Mouse (Mus musculus): Measurements from ENCODE around the gene Bhmt. TPM values are rescaled to one million over a fixed set of nuclear protein-coding genes. Genes with fewer than 3 reads are reported as not detected.
A peak's percentile ranks its signal among the peaks of the same experiment; 100 is the strongest.
"Not testable (repeated sequence)": the region's sequence is repeated elsewhere in the genome, so short reads cannot be mapped to it uniquely, and the experiment has no call there.

The Bhmt gene
- polyA plus RNA-seq, 1 experiment from 2014 or later, result 1.7 TPM

DNA sequence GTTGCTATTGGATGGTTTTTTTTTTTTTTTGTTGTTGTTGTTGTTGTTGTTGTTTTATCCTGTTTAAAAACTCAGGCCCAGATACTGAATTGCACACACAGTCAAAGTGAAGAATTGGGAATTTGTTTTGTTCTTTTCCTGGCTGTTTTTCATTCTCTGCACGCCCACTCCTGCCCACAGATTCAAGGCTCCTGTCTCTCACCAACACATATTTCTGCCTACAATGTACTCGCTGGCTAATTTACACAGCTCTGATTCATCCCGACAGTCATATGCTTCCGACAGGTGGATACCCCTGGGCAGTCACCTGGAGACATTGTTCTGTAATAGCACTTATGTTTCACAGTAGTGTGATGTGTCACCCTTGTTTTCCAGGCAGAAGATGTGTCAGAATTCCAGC, 33.1 kb downstream of the Bhmt start:
- H3K36me3 ChIP-seq (ENCODE audit: control insufficient read depth, insufficient read depth, low read length), result no peaks in the 10 kb centered on the region
- no peak overlapping the region for H3K9ac ChIP-seq (ENCODE audit: low read length)
- H3K4me3 ChIP-seq (ENCODE audit: low read depth, low read length), result no peak overlapping the region
- H3K27me3 ChIP-seq (ENCODE audit: control insufficient read depth, insufficient read depth, low read length), result no peaks in the 10 kb centered on the region
- WGBS, result 55% methylated on average over 4 of the region's 4 CpGs
- DNase-seq (ENCODE audit: low spot score) (no peak), ATAC-seq (ENCODE audit: low FRiP score, low TSS enrichment) (no peak)
- H3K27ac ChIP-seq (replicated peaks), result no peak overlapping the region
- H3K9me3 ChIP-seq (ENCODE audit: control insufficient read depth, low read length), result no peaks in the 10 kb centered on the region
- no peak for TF ChIP-seq EP300 (optimal IDR thresholded peaks at IDR 0.05)
- no peak for TF ChIP-seq CTCF (IDR thresholded peaks at IDR 0.05; ENCODE audit: low read depth)
- H3K4me1 ChIP-seq (replicated peaks; ENCODE audit: control insufficient read depth, insufficient read depth), result no peaks in the 10 kb centered on the region
- no peak overlapping the region for H3K4me2 ChIP-seq (replicated peaks; ENCODE audit: low read depth)

DNA sequence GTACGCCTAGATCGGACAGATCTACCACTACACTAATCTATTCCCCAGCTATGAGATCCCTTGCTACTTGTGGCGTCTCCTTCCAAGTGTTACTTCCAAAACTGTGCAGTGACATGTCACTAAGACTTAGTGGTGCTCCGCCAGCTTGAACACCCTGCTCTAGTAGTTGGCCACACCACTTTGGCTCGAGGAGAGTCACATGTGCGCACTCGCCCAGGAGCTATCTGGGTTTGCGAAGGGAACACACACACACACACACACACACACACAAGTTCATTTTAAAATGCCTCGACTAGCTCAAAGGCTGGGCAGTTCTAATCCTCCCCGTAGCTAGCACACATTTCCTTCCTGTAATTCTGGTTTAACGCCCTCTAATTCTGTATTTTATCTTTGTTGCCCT, 36.2 kb downstream of the Bhmt start:
- Histone ChIP-seq H3K9ac (ENCODE audit: low read length) (no peak overlapping the region), H3K4me2 (replicated peaks; ENCODE audit: low read depth) (no peak overlapping the region), H3K4me1 (replicated peaks; ENCODE audit: control insufficient read depth, insufficient read depth) (no peaks in the 10 kb centered on the region), H3K36me3 (ENCODE audit: control insufficient read depth, insufficient read depth, low read length) (no peaks in the 10 kb centered on the region), H3K9me3 (ENCODE audit: control insufficient read depth, low read length) (no peaks in the 10 kb centered on the region), H3K27ac (replicated peaks) (no peak overlapping the region), H3K27me3 (ENCODE audit: control insufficient read depth, insufficient read depth, low read length) (no peaks in the 10 kb centered on the region), H3K4me3 (ENCODE audit: low read depth, low read length) (no peak overlapping the region)
- TF ChIP-seq EP300 (optimal IDR thresholded peaks at IDR 0.05) (no peak), CTCF (IDR thresholded peaks at IDR 0.05; ENCODE audit: low read depth) (no peak)
- DNase-seq (ENCODE audit: low spot score) (no peak), ATAC-seq (ENCODE audit: low FRiP score, low TSS enrichment) (no peak)
- WGBS, result 66% methylated on average over 11 of the region's 11 CpGs

DNA sequence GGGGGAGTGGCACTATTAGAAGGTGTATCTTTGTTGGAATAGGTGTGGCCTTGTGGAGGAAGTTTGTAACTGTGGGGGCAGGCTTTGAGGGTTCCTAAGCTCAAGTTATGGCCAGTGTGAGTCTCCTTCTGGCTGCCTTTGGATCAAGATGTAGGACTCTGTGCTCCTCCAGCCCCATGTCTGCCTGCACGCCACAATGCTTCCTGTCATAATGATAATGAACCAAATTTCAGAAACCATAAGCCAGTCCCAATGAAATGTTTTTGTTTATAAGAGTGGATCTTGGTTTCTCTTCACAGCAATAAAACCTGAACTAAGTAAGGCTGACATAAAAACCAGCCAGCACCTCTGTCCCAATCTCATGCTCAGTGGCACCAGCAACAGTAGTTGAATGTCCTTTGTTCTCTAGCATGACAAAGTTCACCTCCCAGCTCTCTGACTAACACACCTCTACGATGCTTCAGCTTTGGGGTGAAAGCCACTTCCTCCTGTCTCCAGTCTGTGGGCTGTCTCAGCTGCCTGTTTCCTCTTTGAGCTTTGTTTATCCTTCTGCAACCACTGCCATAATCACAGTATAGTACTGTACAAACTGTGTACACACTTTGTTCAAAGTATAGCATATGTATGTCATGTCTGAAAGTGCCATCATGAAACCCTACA, 44.6 kb downstream of the Bhmt start:
- TF ChIP-seq CTCF (IDR thresholded peaks at IDR 0.05; ENCODE audit: low read depth) (no peak), EP300 (optimal IDR thresholded peaks at IDR 0.05) (no peak)
- no peaks in the 10 kb centered on the region for H3K4me1 ChIP-seq (replicated peaks; ENCODE audit: control insufficient read depth, insufficient read depth)
- DNase-seq (ENCODE audit: low spot score), result no peak
- H3K27ac ChIP-seq (replicated peaks), result no peak overlapping the region
- no peaks in the 10 kb centered on the region for H3K9me3 ChIP-seq (ENCODE audit: control insufficient read depth, low read length)
- no peak overlapping the region for H3K4me3 ChIP-seq (ENCODE audit: low read depth, low read length)
- 72% methylated on average over 2 of the region's 2 CpGs for WGBS
- no peaks in the 10 kb centered on the region for H3K27me3 ChIP-seq (ENCODE audit: control insufficient read depth, insufficient read depth, low read length)
- ATAC-seq (ENCODE audit: low FRiP score, low TSS enrichment), result peak; percentile 40; the same call in 1 of the 2 replicates
- H3K36me3 ChIP-seq (ENCODE audit: control insufficient read depth, insufficient read depth, low read length), result no peaks in the 10 kb centered on the region
- H3K9ac ChIP-seq (ENCODE audit: low read length), result no peak overlapping the region
- H3K4me2 ChIP-seq (replicated peaks; ENCODE audit: low read depth), result no peak overlapping the region

DNA sequence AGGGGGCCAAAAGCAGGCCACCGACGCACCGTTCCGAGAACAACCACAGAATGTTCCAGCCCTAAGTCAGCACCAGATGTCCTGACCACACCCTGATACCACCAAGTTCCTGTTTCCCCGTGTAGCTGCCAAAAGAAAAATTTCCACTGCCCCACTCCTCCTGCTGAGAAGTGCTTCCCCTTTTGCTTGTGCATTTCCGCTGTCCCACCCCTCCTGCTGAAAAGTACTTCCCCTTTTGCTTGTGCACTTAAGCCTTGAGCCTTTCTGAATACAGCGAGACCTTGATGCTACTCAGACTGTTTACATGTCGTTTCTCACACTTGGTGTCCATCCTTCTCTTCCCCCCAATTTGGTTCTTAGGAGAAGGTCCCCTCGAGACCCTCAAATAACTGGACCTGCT, 55.2 kb downstream of the Bhmt start:
- not testable (repeated sequence) for H3K27ac ChIP-seq (replicated peaks); H3K4me1 ChIP-seq (replicated peaks; ENCODE audit: control insufficient read depth, insufficient read depth); H3K4me3 ChIP-seq (ENCODE audit: low read depth, low read length); DNase-seq (ENCODE audit: low spot score); H3K9ac ChIP-seq (ENCODE audit: low read length); H3K9me3 ChIP-seq (ENCODE audit: control insufficient read depth, low read length); H3K4me2 ChIP-seq (replicated peaks; ENCODE audit: low read depth); H3K36me3 ChIP-seq (ENCODE audit: control insufficient read depth, insufficient read depth, low read length); H3K27me3 ChIP-seq (ENCODE audit: control insufficient read depth, insufficient read depth, low read length); ATAC-seq (ENCODE audit: low FRiP score, low TSS enrichment)
- WGBS, result 90% methylated on average over 9 of the region's 9 CpGs

DNA sequence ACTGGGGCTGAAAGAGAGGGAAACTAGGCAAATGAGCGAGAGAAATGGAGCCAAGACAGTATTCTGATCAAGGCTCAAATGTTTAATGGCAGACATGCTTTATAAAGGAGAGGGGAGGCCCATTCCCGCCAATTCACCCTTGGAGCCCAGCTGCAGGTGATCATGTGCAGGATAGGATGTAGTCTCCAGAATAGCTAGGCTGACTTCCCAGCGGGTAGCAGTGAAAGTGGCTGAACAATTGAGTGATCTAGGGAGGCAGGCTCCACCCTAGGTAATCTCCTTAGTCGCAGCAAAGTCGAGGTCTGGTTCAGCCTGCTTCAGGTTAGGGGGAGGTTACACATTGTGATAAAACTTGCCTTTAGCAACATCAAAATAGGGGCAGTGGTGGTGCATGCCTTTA, 57.3 kb downstream of the Bhmt start:
- H3K9ac ChIP-seq (ENCODE audit: low read length), result no peak overlapping the region
- ATAC-seq (ENCODE audit: low FRiP score, low TSS enrichment) (no peak), DNase-seq (ENCODE audit: low spot score) (no peak)
- no peaks in the 10 kb centered on the region for H3K36me3 ChIP-seq (ENCODE audit: control insufficient read depth, insufficient read depth, low read length)
- no peak for TF ChIP-seq CTCF (IDR thresholded peaks at IDR 0.05; ENCODE audit: low read depth)
- no peak for TF ChIP-seq EP300 (optimal IDR thresholded peaks at IDR 0.05)
- no peaks in the 10 kb centered on the region for H3K4me1 ChIP-seq (replicated peaks; ENCODE audit: control insufficient read depth, insufficient read depth)
- WGBS, result 75% methylated on average over 5 of the region's 5 CpGs
- H3K4me3 ChIP-seq (ENCODE audit: low read depth, low read length), result no peak overlapping the region
- H3K9me3 ChIP-seq (ENCODE audit: control insufficient read depth, low read length), result no peaks in the 10 kb centered on the region
- H3K4me2 ChIP-seq (replicated peaks; ENCODE audit: low read depth), result no peak overlapping the region
- H3K27ac ChIP-seq (replicated peaks), result no peak overlapping the region
- no peaks in the 10 kb centered on the region for H3K27me3 ChIP-seq (ENCODE audit: control insufficient read depth, insufficient read depth, low read length)

DNA sequence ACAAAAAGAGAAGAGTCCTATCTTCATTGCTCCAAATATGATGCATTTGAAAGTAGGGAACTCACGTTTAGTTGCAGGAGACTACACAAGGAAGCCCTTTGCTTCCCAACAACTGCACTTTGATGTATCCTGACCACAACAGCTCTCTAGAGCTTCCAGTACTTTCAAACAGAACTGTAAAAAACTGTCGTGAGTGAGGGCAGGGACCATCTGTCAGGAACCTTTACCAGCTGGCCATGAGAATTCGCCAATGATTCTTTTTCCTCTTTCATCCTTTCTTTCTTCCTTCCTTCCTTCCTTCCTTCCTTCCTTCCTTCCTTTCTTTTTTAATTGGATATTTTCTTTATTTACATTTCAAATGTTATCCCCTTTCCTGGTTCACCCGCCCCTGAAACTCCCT, 68.1 kb downstream of the Bhmt start:
- 60% methylated on average over 4 of the region's 4 CpGs for whole genome bisulfite sequencing
- TF ChIP-seq CTCF (IDR thresholded peaks at IDR 0.05; ENCODE audit: low read depth) (no peak), EP300 (optimal IDR thresholded peaks at IDR 0.05) (no peak)
- no peak overlapping the region for H3K4me2 ChIP-seq (replicated peaks; ENCODE audit: low read depth)
- H3K4me1 ChIP-seq (replicated peaks; ENCODE audit: control insufficient read depth, insufficient read depth), result no peaks in the 10 kb centered on the region
- H3K27me3 ChIP-seq (ENCODE audit: control insufficient read depth, insufficient read depth, low read length), result no peaks in the 10 kb centered on the region
- H3K9me3 ChIP-seq (ENCODE audit: control insufficient read depth, low read length), result no peaks in the 10 kb centered on the region
- DNase-seq (ENCODE audit: low spot score) (no peak), ATAC-seq (ENCODE audit: low FRiP score, low TSS enrichment) (no peak)
- no peak overlapping the region for H3K4me3 ChIP-seq (ENCODE audit: low read depth, low read length)
- H3K36me3 ChIP-seq (ENCODE audit: control insufficient read depth, insufficient read depth, low read length), result no peaks in the 10 kb centered on the region
- H3K27ac ChIP-seq (replicated peaks), result no peak overlapping the region
- H3K9ac ChIP-seq (ENCODE audit: low read length), result no peak overlapping the region

Other genes starting within 250 kb of the Bhmt start
- gene Jmy, start 138.2 kb downstream of the Bhmt start, polyA plus RNA-seq (2015; fragmentation: Nextera tagmentation; extraction: Ambion mirVana), result 3.5 and 4.8 TPM in 2 replicates
- 0.13 and 0.39 TPM in 2 replicates for gene Bhmt2, start 36.3 kb upstream of the Bhmt start, polyA plus RNA-seq (2015; fragmentation: Nextera tagmentation; extraction: Ambion mirVana)
- gene Dmgdh, start 36.5 kb upstream of the Bhmt start, polyA plus RNA-seq (2015; fragmentation: Nextera tagmentation; extraction: Ambion mirVana), result 0.12 and 0.13 TPM in 2 replicates
- 4.9 and 5.5 TPM in 2 replicates for gene Arsb, start 133.7 kb upstream of the Bhmt start, polyA plus RNA-seq (2015; fragmentation: Nextera tagmentation; extraction: Ambion mirVana)